Mouse (Mus musculus): ENCODE measurements around the gene Rinl. TPM values are rescaled to one million over a fixed set of nuclear protein-coding genes. Genes with fewer than 3 reads are reported as not detected.
A peak's percentile ranks its signal among the peaks of the same experiment; 100 is the strongest.

Rinl gene
- polyA plus RNA-seq, 1 experiment from 2014 or later = 2.5 TPM

- ATAC-seq (ENCODE audit: low FRiP score) (no peak), DNase-seq (ENCODE audit: low spot score) (no peak)
- Histone ChIP-seq H3K4me3 (ENCODE audit: low read depth, low read length) (no peak overlapping the region), H3K4me1 (replicated peaks; ENCODE audit: control insufficient read depth, insufficient read depth, low read length) (0 out of 2 replicates have a peak, but pooled peaks cover 5% of the 10 kb centered on the region), H3K27me3 (ENCODE audit: control insufficient read depth, insufficient read depth, low read length) (no peaks in the 10 kb centered on the region), H3K27ac (ENCODE audit: low read depth, low read length) (no peak overlapping the region), H3K36me3 (ENCODE audit: control insufficient read depth, insufficient read depth, low read length) (no peaks in the 10 kb centered on the region), H3K9ac (ENCODE audit: low read depth, low read length) (no peak overlapping the region), H3K9me3 (ENCODE audit: control insufficient read depth, low read length) (no peaks in the 10 kb centered on the region), H3K4me2 (replicated peaks; ENCODE audit: low read depth, low read length) (no peak overlapping the region)
- WGBS = 90% methylated on average over 9 of the region's 9 CpGs
Measured at GRCm38 (mm10) chr7:28799994-28800393, 11.2 kb downstream of the Rinl start.

GRCm38 (mm10) chr7:28801451-28801850 is 12.7 kb downstream of the Rinl start:
- H3K9me3 ChIP-seq (ENCODE audit: control insufficient read depth, low read length) = no peaks in the 10 kb centered on the region
- H3K4me2 ChIP-seq (replicated peaks; ENCODE audit: low read depth, low read length) = no peak overlapping the region
- WGBS = 78% methylated on average over 3 of the region's 3 CpGs
- peaks cover 5% of the 10 kb centered on the region; the same call in 1 of the 2 replicates for H3K4me1 ChIP-seq (replicated peaks; ENCODE audit: control insufficient read depth, insufficient read depth, low read length)
- no peaks in the 10 kb centered on the region for H3K36me3 ChIP-seq (ENCODE audit: control insufficient read depth, insufficient read depth, low read length)
- H3K4me3 ChIP-seq (ENCODE audit: low read depth, low read length) = no peak overlapping the region
- H3K9ac ChIP-seq (ENCODE audit: low read depth, low read length) = no peak overlapping the region
- H3K27ac ChIP-seq (ENCODE audit: low read depth, low read length) = no peak overlapping the region
- no peaks in the 10 kb centered on the region for H3K27me3 ChIP-seq (ENCODE audit: control insufficient read depth, insufficient read depth, low read length)
- DNase-seq (ENCODE audit: low spot score) (no peak), ATAC-seq (ENCODE audit: low FRiP score) (no peak)

GRCm38 (mm10) chr7:28801901-28802670 is 13.3 kb downstream of the Rinl start:
- Histone ChIP-seq H3K36me3 (ENCODE audit: control insufficient read depth, insufficient read depth, low read length) (no peaks in the 10 kb centered on the region), H3K4me3 (ENCODE audit: low read depth, low read length) (no peak overlapping the region), H3K27me3 (ENCODE audit: control insufficient read depth, insufficient read depth, low read length) (no peaks in the 10 kb centered on the region), H3K9me3 (ENCODE audit: control insufficient read depth, low read length) (no peaks in the 10 kb centered on the region), H3K9ac (ENCODE audit: low read depth, low read length) (no peak overlapping the region), H3K4me2 (replicated peaks; ENCODE audit: low read depth, low read length) (no peak overlapping the region), H3K4me1 (replicated peaks; ENCODE audit: control insufficient read depth, insufficient read depth, low read length) (peaks cover 5% of the 10 kb centered on the region; the same call in 1 of the 2 replicates), H3K27ac (ENCODE audit: low read depth, low read length) (no peak overlapping the region)
- WGBS = 30% methylated on average over 10 of the region's 10 CpGs
- ATAC-seq (ENCODE audit: low FRiP score) (no peak), DNase-seq (ENCODE audit: low spot score) (no peak)

GRCm38 (mm10) chr7:28802846-28803588 is 14.2 kb downstream of the Rinl start:
- H3K9me3 ChIP-seq (ENCODE audit: control insufficient read depth, low read length) = no peaks in the 10 kb centered on the region
- H3K4me2 ChIP-seq (replicated peaks; ENCODE audit: low read depth, low read length) = no peak overlapping the region
- ATAC-seq (ENCODE audit: low FRiP score) = no peak
- DNase-seq (ENCODE audit: low spot score) = no peak
- H3K36me3 ChIP-seq (ENCODE audit: control insufficient read depth, insufficient read depth, low read length) = no peaks in the 10 kb centered on the region
- H3K9ac ChIP-seq (ENCODE audit: low read depth, low read length) = 0 out of 2 replicates have a peak overlapping the region, but pooled peaks have one; percentile 17
- no peaks in the 10 kb centered on the region for H3K27me3 ChIP-seq (ENCODE audit: control insufficient read depth, insufficient read depth, low read length)
- H3K27ac ChIP-seq (ENCODE audit: low read depth, low read length) = peak overlapping the region; percentile 43; the same call in 1 of the 2 replicates
- WGBS = 9% methylated on average over 10 of the region's 10 CpGs
- H3K4me1 ChIP-seq (replicated peaks; ENCODE audit: control insufficient read depth, insufficient read depth, low read length) = peaks cover 9% of the 10 kb centered on the region; the same call in 1 of the 2 replicates
- no peak overlapping the region for H3K4me3 ChIP-seq (ENCODE audit: low read depth, low read length)

- no peaks in the 10 kb centered on the region for H3K9me3 ChIP-seq (ENCODE audit: control insufficient read depth, low read length)
- DNase-seq (ENCODE audit: low spot score) = no peak
- H3K4me3 ChIP-seq (ENCODE audit: low read depth, low read length) = no peak overlapping the region
- no peak overlapping the region for H3K9ac ChIP-seq (ENCODE audit: low read depth, low read length)
- H3K4me2 ChIP-seq (replicated peaks; ENCODE audit: low read depth, low read length) = no peak overlapping the region
- H3K36me3 ChIP-seq (ENCODE audit: control insufficient read depth, insufficient read depth, low read length) = no peaks in the 10 kb centered on the region
- peak overlapping the region; percentile 43; the same call in 1 of the 2 replicates for H3K27ac ChIP-seq (ENCODE audit: low read depth, low read length)
- H3K4me1 ChIP-seq (replicated peaks; ENCODE audit: control insufficient read depth, insufficient read depth, low read length) = peaks cover 12% of the 10 kb centered on the region; the same call in 1 of the 2 replicates
- no peaks in the 10 kb centered on the region for H3K27me3 ChIP-seq (ENCODE audit: control insufficient read depth, insufficient read depth, low read length)
- ATAC-seq (ENCODE audit: low FRiP score) = no peak
- WGBS = 51% methylated on average over 4 of the region's 4 CpGs
Measured at GRCm38 (mm10) chr7:28803756-28804155, 15.0 kb downstream of the Rinl start.

- Histone ChIP-seq H3K27ac (ENCODE audit: low read depth, low read length) (no peak overlapping the region), H3K4me1 (replicated peaks; ENCODE audit: control insufficient read depth, insufficient read depth, low read length) (peaks cover 11% of the 10 kb centered on the region; the same call in 1 of the 2 replicates), H3K4me3 (ENCODE audit: low read depth, low read length) (no peak overlapping the region), H3K27me3 (ENCODE audit: control insufficient read depth, insufficient read depth, low read length) (no peaks in the 10 kb centered on the region), H3K36me3 (ENCODE audit: control insufficient read depth, insufficient read depth, low read length) (no peaks in the 10 kb centered on the region), H3K4me2 (replicated peaks; ENCODE audit: low read depth, low read length) (no peak overlapping the region), H3K9me3 (ENCODE audit: control insufficient read depth, low read length) (no peaks in the 10 kb centered on the region), H3K9ac (ENCODE audit: low read depth, low read length) (no peak overlapping the region)
- WGBS = 77% methylated on average over 4 of the region's 4 CpGs
- ATAC-seq (ENCODE audit: low FRiP score) (no peak), DNase-seq (ENCODE audit: low spot score) (no peak)
Measured at GRCm38 (mm10) chr7:28806869-28807268, 18.1 kb downstream of the Rinl start.

GRCm38 (mm10) chr7:28807641-28808220 is 19.0 kb downstream of the Rinl start:
- WGBS = 49% methylated on average over 6 of the region's 8 CpGs

GRCm38 (mm10) chr7:28808221-28808941 is 19.6 kb downstream of the Rinl start, which contains the start of gene Hnrnpl:
Gene Hnrnpl, plus strand, starts transcription at chr7:28808541.
- Histone ChIP-seq H3K27ac (ENCODE audit: low read depth, low read length) (peak within 1 kb of the TSS; percentile 99), H3K4me1 (replicated peaks; ENCODE audit: control insufficient read depth, insufficient read depth, low read length) (peaks cover 17% of the 10 kb centered on the region), H3K4me3 (ENCODE audit: low read depth, low read length) (peak within 1 kb of the TSS; percentile 91), H3K27me3 (ENCODE audit: control insufficient read depth, insufficient read depth, low read length) (no peaks in the 10 kb centered on the region), H3K36me3 (ENCODE audit: control insufficient read depth, insufficient read depth, low read length) (peaks cover 5% of the 10 kb centered on the region), H3K9me3 (ENCODE audit: control insufficient read depth, low read length) (no peaks in the 10 kb centered on the region), H3K4me2 (replicated peaks; ENCODE audit: low read depth, low read length) (peak within 1 kb of the TSS; percentile 80), H3K9ac (ENCODE audit: low read depth, low read length) (peak within 1 kb of the TSS; percentile 76)
- ATAC-seq (ENCODE audit: low FRiP score) (peak; percentile 6), DNase-seq (ENCODE audit: low spot score) (peak; percentile 80)
- 5% methylated on average over 31 of the region's 35 CpGs for WGBS

More at GRCm38 (mm10) chr7:28807641-28808220, 19.0 kb downstream of the Rinl start:
- H3K27ac ChIP-seq (ENCODE audit: low read depth, low read length) = 0 out of 2 replicates have a peak overlapping the region, but pooled peaks have one; percentile 99
- H3K27me3 ChIP-seq (ENCODE audit: control insufficient read depth, insufficient read depth, low read length) = no peaks in the 10 kb centered on the region
- no peaks in the 10 kb centered on the region; the same call in 1 of the 2 replicates for H3K36me3 ChIP-seq (ENCODE audit: control insufficient read depth, insufficient read depth, low read length)
- ATAC-seq (ENCODE audit: low FRiP score) (no peak), DNase-seq (ENCODE audit: low spot score) (no peak)
- peaks cover 13% of the 10 kb centered on the region for H3K4me1 ChIP-seq (replicated peaks; ENCODE audit: control insufficient read depth, insufficient read depth, low read length)
- H3K9ac ChIP-seq (ENCODE audit: low read depth, low read length) = peak overlapping the region; percentile 76; the same call in 1 of the 2 replicates
- H3K9me3 ChIP-seq (ENCODE audit: control insufficient read depth, low read length) = no peaks in the 10 kb centered on the region
- peak overlapping the region; percentile 91; the same call in 1 of the 2 replicates for H3K4me3 ChIP-seq (ENCODE audit: low read depth, low read length)
- H3K4me2 ChIP-seq (replicated peaks; ENCODE audit: low read depth, low read length) = peak overlapping the region; percentile 80

Data from hindbrain, embryonic 11.5 days (tissue).